Mouse (Mus musculus): ENCODE results near the gene Cep57. TPM values are rescaled to one million over a fixed set of nuclear protein-coding genes. Genes with fewer than 3 reads are reported as not detected.

The Cep57 gene
- polyA plus RNA-seq, 1 experiment from 2014 or later, result 45.8 TPM

- no peak overlapping the region for H3K27ac ChIP-seq
- H3K9ac ChIP-seq (replicated peaks), result no peak overlapping the region
- H3K4me3 ChIP-seq (replicated peaks), result no peak overlapping the region
- H3K4me1 ChIP-seq (replicated peaks), result no peaks in the 10 kb centered on the region
- no peak overlapping the region for H3K4me2 ChIP-seq (replicated peaks)
- no peaks in the 10 kb centered on the region for H3K9me3 ChIP-seq
- WGBS, result 100% methylated on average over 1 of the region's 1 CpGs
- no peaks in the 10 kb centered on the region for H3K27me3 ChIP-seq
- peaks cover 14% of the 10 kb centered on the region for H3K36me3 ChIP-seq
- ATAC-seq, result no peak
Observed at GRCm38 (mm10) chr9:13781985-13782384, 44.9 kb downstream of the Cep57 start.

GRCm38 (mm10) chr9:13774732-13775131, 52.2 kb downstream of the Cep57 start:
- WGBS, result 91% methylated on average over 1 of the region's 1 CpGs
- no peaks in the 10 kb centered on the region for H3K9me3 ChIP-seq

GRCm38 (mm10) chr9:13766570-13766969, 60.3 kb downstream of the Cep57 start:
- Histone ChIP-seq H3K36me3 (no peaks in the 10 kb centered on the region), H3K9ac (replicated peaks) (no peak overlapping the region), H3K27me3 (no peaks in the 10 kb centered on the region), H3K4me2 (replicated peaks) (no peak overlapping the region), H3K4me1 (replicated peaks) (peaks cover 20% of the 10 kb centered on the region; the same call in 1 of the 2 replicates), H3K4me3 (replicated peaks) (no peak overlapping the region), H3K9me3 (no peaks in the 10 kb centered on the region), H3K27ac (no peak overlapping the region)
- no peak for ATAC-seq
- whole genome bisulfite sequencing, result 81% methylated on average over 7 of the region's 7 CpGs

More at GRCm38 (mm10) chr9:13774732-13775131, 52.2 kb downstream of the Cep57 start:
- no peak for ATAC-seq
- H3K27me3 ChIP-seq, result no peaks in the 10 kb centered on the region
- no peaks in the 10 kb centered on the region for H3K36me3 ChIP-seq
- H3K9ac ChIP-seq (replicated peaks), result no peak overlapping the region
- 0 out of 2 replicates have a peak, but pooled peaks cover 2% of the 10 kb centered on the region for H3K4me1 ChIP-seq (replicated peaks)
- H3K4me2 ChIP-seq (replicated peaks), result no peak overlapping the region
- H3K4me3 ChIP-seq (replicated peaks), result no peak overlapping the region
- H3K27ac ChIP-seq, result no peak overlapping the region

GRCm38 (mm10) chr9:13765624-13766023, 61.3 kb downstream of the Cep57 start:
- Histone ChIP-seq H3K36me3 (0 out of 2 replicates have a peak, but pooled peaks cover 3% of the 10 kb centered on the region), H3K9ac (replicated peaks) (no peak overlapping the region), H3K4me1 (replicated peaks) (peaks cover 20% of the 10 kb centered on the region; the same call in 1 of the 2 replicates), H3K27ac (no peak overlapping the region), H3K4me2 (replicated peaks) (no peak overlapping the region), H3K9me3 (no peaks in the 10 kb centered on the region), H3K27me3 (no peaks in the 10 kb centered on the region), H3K4me3 (replicated peaks) (no peak overlapping the region)
- 63% methylated on average over 2 of the region's 2 CpGs for WGBS
- no peak for ATAC-seq

GRCm38 (mm10) chr9:13760430-13760829, 66.5 kb downstream of the Cep57 start:
- no peak overlapping the region for H3K27ac ChIP-seq
- H3K36me3 ChIP-seq, result 0 out of 2 replicates have a peak, but pooled peaks cover 7% of the 10 kb centered on the region
- ATAC-seq, result no peak
- no peak overlapping the region for H3K9ac ChIP-seq (replicated peaks)
- H3K4me2 ChIP-seq (replicated peaks), result no peak overlapping the region
- 96% methylated on average over 3 of the region's 3 CpGs for WGBS
- no peaks in the 10 kb centered on the region for H3K27me3 ChIP-seq
- peaks cover 12% of the 10 kb centered on the region; the same call in 1 of the 2 replicates for H3K4me1 ChIP-seq (replicated peaks)
- H3K4me3 ChIP-seq (replicated peaks), result no peak overlapping the region
- peaks cover 6% of the 10 kb centered on the region; the same call in 1 of the 2 replicates for H3K9me3 ChIP-seq

Other genes starting within 250 kb of the Cep57 start
- 62.0 and 68.9 TPM in 2 replicates for gene Mtmr2, start 78.7 kb downstream of the Cep57 start, polyA plus RNA-seq (2015; fragmentation: Nextera tagmentation; extraction: Ambion mirVana)
- 25.9 and 26.3 TPM in 2 replicates for gene Fam76b, start 609 bp upstream of the Cep57 start, polyA plus RNA-seq (2015; fragmentation: Nextera tagmentation; extraction: Ambion mirVana)

All from midbrain, embryonic 13.5 days (tissue).